Mouse (Mus musculus) ovary, postnatal 10 days (tissue): ENCODE data around the gene Gm28553.
"Not testable (repeated sequence)": the region's sequence is repeated elsewhere in the genome, so short reads cannot be mapped to it uniquely, and the experiment has no call there.

Experiments used
- DNase-seq: peaks from one replicate; pipeline ENCODE4 v3.0.0; 2022; ENCODE audit warnings: low spot score

Gm28553 gene

DNA sequence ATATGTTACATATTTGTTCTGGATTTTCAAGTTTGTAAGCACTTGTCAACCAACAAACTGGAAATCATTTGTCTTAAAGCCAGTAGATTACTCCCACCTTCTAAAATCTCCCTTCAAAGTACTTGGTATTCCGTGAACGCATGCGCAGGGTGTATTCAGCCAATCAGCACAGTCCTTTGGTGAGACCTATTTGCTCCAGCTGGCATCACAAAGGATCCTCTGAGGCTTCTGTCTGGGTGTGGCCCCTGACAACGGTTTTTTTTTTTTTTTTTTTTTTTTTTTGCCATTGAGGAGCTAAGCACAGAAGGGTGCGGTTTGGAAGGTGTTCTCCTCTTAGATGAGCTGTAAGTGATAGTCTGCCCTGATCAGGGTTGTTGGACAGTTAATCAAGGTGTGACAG lies at the start of gene Gm28553:
Gene Gm28553, plus strand, starts transcription at position 301 of the 400 bp plus-strand sequence.
- DNase-seq = not testable (repeated sequence)
